Mouse (Mus musculus): ENCODE results near the gene Ces3a.
A peak's percentile ranks its signal among the peaks of the same experiment; 100 is the strongest.

Ces3a gene

DNA sequence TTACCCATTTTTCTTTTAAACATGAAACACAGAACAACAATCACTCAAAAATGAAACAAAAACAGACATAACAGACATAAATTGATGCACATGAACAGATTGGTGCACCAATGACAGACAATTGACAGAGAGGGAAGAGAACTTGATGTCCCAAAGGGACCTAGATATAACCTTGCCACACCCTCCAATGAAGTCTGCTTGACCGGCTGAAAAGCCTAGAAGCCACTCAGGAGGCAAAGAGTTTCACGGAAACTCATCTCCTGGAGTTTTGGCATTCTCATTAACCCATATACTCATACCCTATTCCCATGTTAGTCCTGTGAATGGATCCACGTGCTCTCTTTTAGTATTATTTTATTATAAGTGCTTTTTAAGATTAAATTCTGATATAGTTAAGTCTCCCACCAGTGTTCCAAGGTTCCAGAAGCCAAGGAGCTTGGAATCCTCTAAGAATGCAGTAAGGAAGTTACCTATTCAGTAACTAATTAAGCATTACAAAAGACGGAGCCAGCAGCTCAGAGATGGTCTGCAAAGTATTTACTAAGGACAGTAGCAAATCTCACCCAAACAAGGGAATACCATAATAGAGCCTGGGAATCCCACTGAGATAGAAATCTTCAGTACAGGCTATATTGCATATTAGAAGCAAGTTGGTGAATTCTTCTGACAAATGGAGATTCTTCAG, 53.8 kb downstream of the Ces3a start:
- peak in 1 of 2 experiments; percentile 19 for DNase-seq

DNA sequence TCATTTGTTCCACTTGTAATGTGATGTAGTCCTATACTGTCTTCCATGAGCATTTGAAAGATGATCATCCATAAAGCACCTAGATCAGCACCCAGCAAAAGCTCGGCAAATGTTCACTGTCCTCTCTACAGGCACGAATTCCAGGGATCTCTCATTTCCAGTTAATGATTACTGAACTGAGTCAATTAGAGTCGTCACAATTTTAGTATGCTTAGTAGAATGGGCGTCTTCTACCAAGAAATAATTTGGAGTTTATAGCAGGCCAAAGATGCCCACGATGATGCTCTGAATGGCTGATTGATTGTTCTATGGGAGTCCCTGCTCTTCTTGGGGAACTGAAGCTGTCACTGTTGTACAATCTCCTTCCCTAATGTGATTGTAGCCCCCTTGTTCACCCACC, 55.3 kb downstream of the Ces3a start:
- DNase-seq, result peak in 1 of 2 experiments; percentile 25

DNA sequence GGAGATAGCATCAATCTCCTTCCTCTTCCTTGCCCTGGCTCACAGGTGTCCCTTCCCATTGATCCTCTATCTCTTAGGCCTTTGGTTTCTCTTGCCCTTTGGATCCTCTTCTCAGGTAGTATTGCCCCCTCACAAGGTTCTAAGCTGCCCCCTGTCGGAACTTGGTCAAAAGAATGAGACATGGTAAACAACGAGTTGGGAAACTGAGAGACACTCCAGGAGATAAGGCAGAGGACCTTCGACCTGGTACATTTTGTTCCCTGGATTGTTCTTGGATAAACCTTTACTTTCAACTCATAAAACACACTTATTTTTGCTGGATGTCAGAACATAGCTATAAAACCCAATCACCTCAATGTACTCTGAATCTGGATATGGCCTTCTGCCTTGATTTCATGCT, 55.8 kb downstream of the Ces3a start:
- no peak for DNase-seq

All from kidney, adult 8-10 months (tissue).